Mouse (Mus musculus) neural tube, embryonic 14.5 days (tissue): ENCODE results near the gene Vezf1. TPM values are rescaled to one million over a fixed set of nuclear protein-coding genes. Genes with fewer than 3 reads are reported as not detected.
A peak's percentile ranks its signal among the peaks of the same experiment; 100 is the strongest.

Experiments
- ATAC-seq: fragments of 200-750 bp; cut with Nextera tagmentation; 2 replicates; pipeline ENCODE4 v1.8.0; 2017; ENCODE audit warnings: low read depth, mild to moderate bottlenecking, moderate TSS enrichment, moderate library complexity
- H3K27ac ChIP-seq: fragments of 300-500 bp; sonication (generic); 2 replicates; pipeline ENCODE4 v1.5.1; 2014; ENCODE audit warnings: low read depth, mild to moderate bottlenecking, control low read depth, low read length, moderate library complexity, mixed read lengths
- H3K27me3 ChIP-seq: fragments of 300-500 bp; sonication (generic); 2 replicates; pipeline ENCODE4 v1.6.1; 2014; ENCODE audit warnings: low read length; ENCODE audit not compliant: control insufficient read depth, insufficient read depth
- H3K36me3 ChIP-seq: fragments of 300-500 bp; sonication (generic); 2 replicates; pipeline ENCODE4 v1.6.1; 2014; ENCODE audit warnings: low read length, mixed read lengths; ENCODE audit not compliant: control insufficient read depth, insufficient read depth
- H3K4me1 ChIP-seq: fragments of 300-500 bp; sonication (generic); 2 replicates; pipeline ENCODE4 v1.6.1; 2014; ENCODE audit warnings: low read length; ENCODE audit not compliant: control insufficient read depth, insufficient read depth
- H3K4me2 ChIP-seq: fragments of 300-500 bp; sonication (generic); 2 replicates; pipeline ENCODE4 v1.6.1; 2014; ENCODE audit warnings: mild to moderate bottlenecking, low read depth, low read length, control low read depth
- H3K4me3 ChIP-seq: fragments of 300-500 bp; sonication (generic); 2 replicates; pipeline ENCODE4 v1.5.1; 2014; ENCODE audit warnings: low read depth, low read length, control low read depth, mixed read lengths
- H3K9ac ChIP-seq: fragments of 300-500 bp; sonication (generic); replicated peaks from 2 replicates; pipeline ENCODE4 v1.6.1; 2014; ENCODE audit warnings: low read depth, mild to moderate bottlenecking, control low read depth, low read length, mixed read lengths
- H3K9me3 ChIP-seq: fragments of 300-500 bp; sonication (generic); 2 replicates; pipeline ENCODE4 v1.6.1; 2016; ENCODE audit warnings: low read length; ENCODE audit not compliant: control insufficient read depth
- WGBS: fragments of 180-500 bp; shearing (Covaris S2); extraction: QIAGEN DNeasy Blood & Tissue Kit; methylation state at CpG from one replicate; pipeline ENCODE4 v1.1.7; 2014; 5-methylcytosine and 5-hydroxymethylcytosine counted together
- polyA plus RNA-seq: library from polyadenylated mRNA; unstranded; fragments of >200 nt; fragmentation: Nextera tagmentation; extraction: Ambion mirVana; gene quantifications from 2 replicates; pipeline ENCODE4 v1.2.1, GENCODE M21; 2014

The Vezf1 gene
- polyA plus RNA-seq, 1 experiment from 2014 or later = 50.2 TPM

GRCm38 (mm10) chr11:88099599-88100023 lies 31.5 kb downstream of the Vezf1 start:
- ATAC-seq = peak; percentile 46
- peak overlapping the region; percentile 84 for H3K4me3 ChIP-seq
- peak overlapping the region; percentile 98 for H3K9ac ChIP-seq
- H3K27ac ChIP-seq = peak overlapping the region; percentile 90
- 2% methylated on average over 32 of the region's 38 CpGs for WGBS
- peak overlapping the region; percentile 84 for H3K4me2 ChIP-seq
- H3K9me3 ChIP-seq = no peaks in the 10 kb centered on the region
- H3K27me3 ChIP-seq = no peaks in the 10 kb centered on the region
- H3K4me1 ChIP-seq = peaks cover 18% of the 10 kb centered on the region
- H3K36me3 ChIP-seq = no peaks in the 10 kb centered on the region

GRCm38 (mm10) chr11:88100170-88100569 lies 32.1 kb downstream of the Vezf1 start:
- peaks cover 18% of the 10 kb centered on the region for H3K4me1 ChIP-seq
- no peak for ATAC-seq
- peak overlapping the region; percentile 84 for H3K4me3 ChIP-seq
- H3K36me3 ChIP-seq = no peaks in the 10 kb centered on the region
- WGBS = 33% methylated on average over 4 of the region's 4 CpGs
- H3K9ac ChIP-seq = peak overlapping the region; percentile 98
- no peaks in the 10 kb centered on the region for H3K9me3 ChIP-seq
- H3K27me3 ChIP-seq = no peaks in the 10 kb centered on the region
- peak overlapping the region; percentile 84 for H3K4me2 ChIP-seq
- no peak overlapping the region; the same call in 1 of the 2 replicates for H3K27ac ChIP-seq

DNA sequence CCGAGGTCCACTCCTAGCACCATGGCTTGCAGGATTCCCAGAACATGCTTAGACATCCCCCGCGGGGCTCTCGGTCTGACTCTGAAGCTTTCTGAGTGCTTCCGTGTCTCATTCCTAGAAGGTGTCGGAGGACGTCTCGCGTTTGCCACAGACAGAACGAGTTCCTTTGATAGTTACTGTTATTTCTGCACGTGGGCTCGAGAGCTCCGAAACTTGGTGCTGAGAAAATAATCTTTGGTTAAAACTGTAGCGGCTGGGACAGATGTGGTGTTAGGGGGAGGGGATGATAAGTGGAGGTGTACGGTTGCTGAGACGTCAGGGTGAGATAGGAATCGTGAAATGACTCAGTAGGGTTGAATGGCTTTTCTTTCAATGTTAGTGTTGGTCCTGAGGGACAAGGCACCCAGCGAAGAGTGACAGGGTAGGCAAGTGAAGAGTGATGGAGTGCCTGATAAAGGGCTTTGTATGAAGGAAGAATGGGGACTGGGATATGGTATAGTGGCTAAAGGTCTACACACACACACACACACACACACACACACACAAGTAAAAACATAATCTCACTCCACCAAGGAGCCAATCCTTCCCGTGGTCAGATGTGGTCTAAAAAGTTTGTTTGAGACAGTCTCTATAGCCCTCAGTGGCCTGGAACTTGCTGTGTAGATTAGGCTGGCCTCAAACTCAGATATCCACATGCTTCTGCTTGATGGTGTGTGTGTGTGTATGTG lies 35.3 kb downstream of the Vezf1 start:
- 92% methylated on average over 19 of the region's 19 CpGs for WGBS
- Histone ChIP-seq H3K4me3 (no peak overlapping the region), H3K36me3 (no peaks in the 10 kb centered on the region), H3K27me3 (no peaks in the 10 kb centered on the region), H3K4me1 (peaks cover 18% of the 10 kb centered on the region), H3K4me2 (no peak overlapping the region), H3K9ac (no peak overlapping the region), H3K9me3 (no peaks in the 10 kb centered on the region), H3K27ac (no peak overlapping the region)
- ATAC-seq = no peak

- Histone ChIP-seq H3K27ac (no peak overlapping the region), H3K27me3 (no peaks in the 10 kb centered on the region), H3K9me3 (no peaks in the 10 kb centered on the region), H3K4me3 (no peak overlapping the region), H3K9ac (no peak overlapping the region), H3K36me3 (no peaks in the 10 kb centered on the region), H3K4me2 (no peak overlapping the region), H3K4me1 (peaks cover 11% of the 10 kb centered on the region)
- 74% methylated on average over 6 of the region's 6 CpGs for WGBS
- ATAC-seq = no peak
Observed at GRCm38 (mm10) chr11:88105494-88106291, 37.6 kb downstream of the Vezf1 start.

DNA sequence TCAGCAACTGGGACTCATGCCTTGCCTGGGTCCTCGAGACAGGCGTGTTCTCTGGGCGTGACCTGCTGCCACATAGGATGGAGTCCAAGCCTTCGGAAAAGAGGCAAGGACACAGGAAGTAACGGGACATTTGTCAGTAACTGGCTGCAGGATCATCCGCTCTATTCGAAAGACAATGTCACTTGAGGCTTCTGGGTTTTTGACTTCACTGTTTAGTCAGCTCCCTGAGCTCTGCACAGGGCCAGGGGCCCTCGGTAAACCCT lies 38.1 kb downstream of the Vezf1 start:
- Histone ChIP-seq H3K4me3 (no peak overlapping the region), H3K36me3 (no peaks in the 10 kb centered on the region), H3K27me3 (no peaks in the 10 kb centered on the region), H3K9me3 (no peaks in the 10 kb centered on the region), H3K9ac (no peak overlapping the region), H3K4me1 (peaks cover 8% of the 10 kb centered on the region; the same call in 1 of the 2 replicates), H3K4me2 (no peak overlapping the region), H3K27ac (no peak overlapping the region)
- WGBS = 74% methylated on average over 8 of the region's 8 CpGs
- ATAC-seq = no peak

DNA sequence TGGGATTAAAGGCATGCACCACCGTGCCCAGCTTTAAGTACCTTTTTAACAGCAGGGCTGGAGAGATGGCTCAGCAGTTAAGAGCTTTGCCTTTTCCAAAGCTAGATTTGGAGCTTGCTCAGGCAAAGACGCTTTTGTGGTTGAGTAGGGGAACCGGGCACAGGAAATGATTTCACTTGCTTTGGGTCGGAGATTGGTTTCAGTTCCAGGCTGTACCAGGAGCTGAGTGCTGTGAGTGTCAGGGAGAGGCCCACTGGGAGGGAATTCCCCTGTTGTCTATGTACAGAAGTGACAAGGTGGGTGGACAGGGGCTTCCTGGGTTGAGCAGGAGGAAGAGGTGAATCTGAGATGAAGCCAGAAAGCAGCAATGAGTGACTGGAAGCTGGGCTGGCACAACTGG lies 39.3 kb downstream of the Vezf1 start:
- Histone ChIP-seq H3K4me3 (no peak overlapping the region), H3K9me3 (no peaks in the 10 kb centered on the region), H3K9ac (no peak overlapping the region), H3K4me2 (no peak overlapping the region), H3K27ac (no peak overlapping the region), H3K36me3 (no peaks in the 10 kb centered on the region), H3K4me1 (peaks cover 8% of the 10 kb centered on the region; the same call in 1 of the 2 replicates), H3K27me3 (no peaks in the 10 kb centered on the region)
- no peak for ATAC-seq
- WGBS = 87% methylated on average over 4 of the region's 4 CpGs

GRCm38 (mm10) chr11:88110031-88110594 lies 42.0 kb downstream of the Vezf1 start:
- H3K27me3 ChIP-seq = no peaks in the 10 kb centered on the region
- WGBS = 60% methylated on average over 9 of the region's 9 CpGs
- no peak overlapping the region for H3K9ac ChIP-seq
- no peak overlapping the region for H3K4me2 ChIP-seq
- H3K36me3 ChIP-seq = no peaks in the 10 kb centered on the region
- H3K4me3 ChIP-seq = no peak overlapping the region
- H3K4me1 ChIP-seq = peaks cover 20% of the 10 kb centered on the region
- no peaks in the 10 kb centered on the region for H3K9me3 ChIP-seq
- H3K27ac ChIP-seq = no peak overlapping the region
- no peak for ATAC-seq

DNA sequence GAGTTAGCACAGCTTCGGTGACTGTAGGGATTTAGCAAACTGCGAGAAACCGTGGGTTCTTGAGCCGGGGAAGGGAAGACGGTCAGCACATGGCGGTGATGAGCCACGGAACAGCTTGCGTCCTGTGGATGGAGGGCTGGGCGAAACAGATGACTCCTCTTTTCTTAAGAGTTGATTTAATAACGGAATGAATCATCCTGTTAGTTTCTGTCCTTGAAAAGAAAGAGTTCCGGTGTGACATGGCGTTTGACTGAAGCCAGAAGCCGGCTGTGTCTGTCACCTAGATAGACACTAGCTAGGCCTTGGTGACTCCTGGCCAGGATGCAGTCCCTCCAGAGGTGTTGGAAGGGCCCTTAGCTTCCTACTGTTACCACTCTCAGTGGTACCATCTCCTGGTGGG lies 44.0 kb downstream of the Vezf1 start:
- peaks cover 20% of the 10 kb centered on the region for H3K4me1 ChIP-seq
- H3K27me3 ChIP-seq = no peaks in the 10 kb centered on the region
- H3K9ac ChIP-seq = no peak overlapping the region
- no peak overlapping the region for H3K4me3 ChIP-seq
- H3K27ac ChIP-seq = no peak overlapping the region
- no peaks in the 10 kb centered on the region for H3K9me3 ChIP-seq
- WGBS = 41% methylated on average over 13 of the region's 13 CpGs
- no peaks in the 10 kb centered on the region for H3K36me3 ChIP-seq
- H3K4me2 ChIP-seq = no peak overlapping the region
- ATAC-seq = no peak
